Mouse (Mus musculus) layer of hippocampus, adult 6 months (tissue): ENCODE results near the gene Nqo2. TPM values are rescaled to one million over a fixed set of nuclear protein-coding genes. Genes with fewer than 3 reads are reported as not detected.

Experiments used
- long read RNA-seq, 2 experiments: library from polyadenylated mRNA; unstranded; transcript quantifications; one replicate each; pipeline ENCODE4 v2.0.0; 2019 to 2020
- polyA plus RNA-seq: library from polyadenylated mRNA; unstranded; fragments of <200 nt; fragmentation: Nextera tagmentation; gene quantifications from 2 replicates; pipeline ENCODE4 v1.2.3, GENCODE M21; 2021

Nqo2 gene
- 7.6 and 9.8 TPM in 2 replicates for polyA plus RNA-seq
- long read RNA-seq, experiment 1, transcript Nqo2-202 (7 exons, 3,842 nt) = major isoform, 16 of 25 reads
- long read RNA-seq, experiment 1, partial matches to known transcripts = 0 of 25 reads
- long read RNA-seq, experiment 1, other reads (novel, unspliced or antisense) = 3 of 25 reads
- long read RNA-seq, experiment 2, transcript Nqo2-202 (7 exons, 3,842 nt) = major isoform, 36 of 59 reads
- long read RNA-seq, experiment 2, transcript Nqo2-203 (6 exons, 957 nt) = minor isoform, 9 of 59 reads
- long read RNA-seq, experiment 2, transcript Nqo2-201 (8 exons, 1,063 nt) = minor isoform, 7 of 59 reads
- long read RNA-seq, experiment 2, partial matches to known transcripts = 3 of 59 reads
- long read RNA-seq, experiment 2, other reads (novel, unspliced or antisense) = 4 of 59 reads

GRCm38 (mm10) chr13:33964206-33965046, at the start of gene Nqo2:
Gene Nqo2 (plus strand): TSS chr13:33964687.

DNA sequence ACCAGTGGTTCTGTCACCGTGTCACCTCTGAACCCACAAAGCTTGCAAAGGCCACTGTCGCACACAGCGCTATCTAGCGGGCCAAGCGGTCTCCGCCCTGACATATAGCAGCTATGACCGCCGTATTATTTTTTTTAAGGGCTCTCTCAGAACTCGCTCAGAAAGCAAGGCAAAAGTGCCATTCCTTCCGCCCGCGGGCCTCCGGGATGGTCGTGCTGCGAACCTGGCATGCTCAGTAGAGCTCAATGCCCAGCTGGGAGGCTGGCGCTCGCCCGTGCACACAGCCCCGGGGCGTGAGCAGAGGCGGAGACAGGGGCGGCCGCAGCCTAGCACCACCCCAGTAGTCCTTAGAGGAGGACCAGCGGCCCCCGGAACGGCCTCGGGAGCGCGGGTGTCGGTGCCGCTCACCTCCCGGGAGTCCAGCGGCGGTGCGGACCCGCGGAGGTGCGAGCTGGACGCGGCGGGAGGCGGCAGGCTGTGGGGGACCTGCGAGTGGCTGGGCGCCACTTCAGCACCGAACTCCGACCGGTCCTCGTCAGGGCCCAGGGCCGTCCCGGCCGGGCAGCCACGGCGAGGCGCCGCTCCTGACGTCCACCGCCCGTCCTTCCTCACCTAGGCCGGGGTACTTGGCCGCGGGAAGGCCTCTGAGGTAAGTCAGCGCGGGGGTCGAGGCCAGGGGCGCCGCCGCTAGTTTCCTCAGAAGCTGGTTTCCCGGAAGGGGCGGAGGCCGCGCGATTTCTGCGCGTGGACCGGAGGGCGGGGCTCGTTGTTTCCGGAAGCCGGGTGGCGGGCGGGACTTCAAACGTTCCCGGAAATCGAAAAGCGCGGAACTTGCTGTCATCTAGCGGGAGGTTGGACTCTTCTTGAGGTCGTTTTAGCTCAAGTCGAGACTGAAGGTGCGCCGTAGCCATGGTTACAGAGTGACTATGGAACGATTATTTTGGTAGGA, 37.8 kb downstream of the Nqo2 start, which contains the start of the genes Ripk1 and Serpinb6a:
Ripk1 (plus strand) TSS at position 306 of the 949 bp plus-strand sequence.
Serpinb6a (minus strand) TSS at position 737 of the 949 bp plus-strand sequence.

DNA sequence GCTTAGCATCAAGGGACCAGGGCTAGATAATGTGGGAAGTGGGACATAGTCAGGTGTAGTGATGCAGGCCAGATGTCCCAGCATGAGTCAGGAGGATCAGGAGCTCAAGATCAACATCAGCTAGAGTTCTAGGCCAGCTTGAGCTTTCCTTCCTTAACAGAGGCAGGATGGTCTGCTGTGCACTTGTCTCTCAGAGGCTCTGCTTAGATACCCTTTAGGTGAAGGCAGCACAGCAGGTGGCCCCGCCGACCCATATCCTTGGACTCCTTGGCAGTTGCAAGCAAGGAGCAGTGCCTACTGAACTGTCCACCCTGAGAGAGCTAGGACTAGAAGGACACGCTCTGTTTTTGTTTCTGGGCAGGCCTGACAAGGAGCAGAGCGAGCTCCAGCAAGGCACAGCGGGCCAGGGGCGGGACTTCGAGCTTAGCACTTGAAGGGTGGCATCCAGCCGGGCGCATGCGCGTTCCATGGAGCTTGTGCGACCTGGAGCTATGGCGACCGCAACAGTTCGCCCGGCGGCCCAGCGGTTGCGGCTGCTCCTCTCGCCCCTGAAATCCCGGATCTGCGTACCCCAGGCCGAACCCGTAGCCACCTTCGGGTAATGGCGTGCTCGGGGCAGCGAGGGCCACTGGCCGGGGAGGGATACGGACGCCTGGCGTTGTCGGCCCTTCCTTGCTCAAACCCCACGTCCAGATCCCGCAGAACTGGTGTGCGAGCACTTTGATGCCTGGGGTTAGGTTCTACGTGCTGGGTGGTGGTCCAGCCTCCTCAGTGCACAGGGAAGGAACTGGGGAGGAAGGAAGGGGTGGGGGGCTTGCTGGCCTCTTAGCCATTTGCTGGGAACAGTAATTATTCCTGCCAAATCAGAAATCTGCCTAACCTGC, 72.9 kb downstream of the Nqo2 start, which contains the start of gene Bphl:
Bphl (plus strand) TSS at position 426 of the 884 bp plus-strand sequence.

Other genes starting within 250 kb of the Nqo2 start
- gene Serpinb6e, start 121.3 kb upstream of the Nqo2 start, polyA plus RNA-seq = not detected in 2 replicates
- gene Serpinb6c, start 59.0 kb upstream of the Nqo2 start, polyA plus RNA-seq = 0.10 and 0.14 TPM in 2 replicates
- gene Ripk1, start 37.7 kb downstream of the Nqo2 start, polyA plus RNA-seq = 1.3 and 1.5 TPM in 2 replicates
- 65.1 and 66.5 TPM in 2 replicates for gene Serpinb6a, start 38.1 kb downstream of the Nqo2 start, polyA plus RNA-seq
- 113 and 114 TPM in 2 replicates for gene Bphl, start 72.9 kb downstream of the Nqo2 start, polyA plus RNA-seq
- gene Tubb2a, start 113.3 kb downstream of the Nqo2 start, polyA plus RNA-seq = 2,314 and 2,386 TPM in 2 replicates
- 32.3 and 49.4 TPM in 2 replicates for gene Tubb2b, start 165.8 kb downstream of the Nqo2 start, polyA plus RNA-seq
- 113 and 123 TPM in 2 replicates for gene Psmg4, start 198.3 kb downstream of the Nqo2 start, polyA plus RNA-seq